Mouse (Mus musculus) kidney, adult 8-10 months (tissue): ENCODE measurements around the gene Rpl19.

Experiments
- DNase-seq, 2 experiments: peaks; one replicate each; pipeline ENCODE4 v3.0.0; 2022

The Rpl19 gene

GRCm38 (mm10) chr11:98026570-98027296 is at the start of gene Rpl19:
Gene Rpl19, plus strand, starts transcription at chr11:98026710.
- peak; percentile 89 to 92 for DNase-seq

- no peak for DNase-seq
Observed at GRCm38 (mm10) chr11:97977797-97978196, 48.7 kb upstream of the Rpl19 start.

- no peak for DNase-seq
Observed at GRCm38 (mm10) chr11:97978392-97978791, 48.1 kb upstream of the Rpl19 start.

GRCm38 (mm10) chr11:97979824-97980495 is 46.5 kb upstream of the Rpl19 start:
- DNase-seq, result no peak

GRCm38 (mm10) chr11:97980531-97980966 is 46.0 kb upstream of the Rpl19 start:
- no peak for DNase-seq

- DNase-seq, result no peak
Observed at GRCm38 (mm10) chr11:97982721-97983120, 43.8 kb upstream of the Rpl19 start.

GRCm38 (mm10) chr11:97983506-97983905 is 43.0 kb upstream of the Rpl19 start:
- no peak for DNase-seq

- DNase-seq, result no peak
Observed at GRCm38 (mm10) chr11:97983983-97984382, 42.5 kb upstream of the Rpl19 start.

- no peak for DNase-seq
Observed at GRCm38 (mm10) chr11:97985727-97986677, 40.5 kb upstream of the Rpl19 start, which contains the start of gene Plxdc1. Gene Plxdc1, minus strand, starts transcription at chr11:97986444.

GRCm38 (mm10) chr11:97986738-97987465 is 39.6 kb upstream of the Rpl19 start:
- DNase-seq, result no peak

GRCm38 (mm10) chr11:97987551-97988526 is 38.7 kb upstream of the Rpl19 start:
- peak; percentile 93 to 98 for DNase-seq

- peak; percentile 89 to 94 for DNase-seq
Observed at GRCm38 (mm10) chr11:97988530-97989096, 37.9 kb upstream of the Rpl19 start.

GRCm38 (mm10) chr11:97994539-97995100 is 31.9 kb upstream of the Rpl19 start:
- peak; percentile 68 to 86 for DNase-seq

- no peak for DNase-seq
Observed at GRCm38 (mm10) chr11:97995564-97996288, 30.8 kb upstream of the Rpl19 start, which contains the start of gene Arl5c. Gene Arl5c, minus strand, starts transcription at chr11:97996181.

- DNase-seq, result no peak
Observed at GRCm38 (mm10) chr11:97996691-97997090, 29.8 kb upstream of the Rpl19 start.

GRCm38 (mm10) chr11:97997387-97997960 is 29.0 kb upstream of the Rpl19 start:
- no peak for DNase-seq

- DNase-seq, result no peak
Observed at GRCm38 (mm10) chr11:97998074-97998793, 28.3 kb upstream of the Rpl19 start.

GRCm38 (mm10) chr11:97998898-97999608 is 27.5 kb upstream of the Rpl19 start:
- no peak for DNase-seq
